Mouse (Mus musculus): Measurements from ENCODE around the gene Tmem185a. TPM values are rescaled to one million over a fixed set of nuclear protein-coding genes. Genes with fewer than 3 reads are reported as not detected.

Tmem185a gene
- 10 to 100 TPM; 24.2 to 25.8 TPM for total RNA-seq (2023)

GRCm38 (mm10) chrX:70476792-70477776 is at the start of gene Tmem185a:
Gene Tmem185a, minus strand, starts transcription at chrX:70477180.

Other genes with a start within 250 kb of the Tmem185a start
- 10 to 100 TPM; 28.4 to 28.8 TPM for gene Ids, start 112.1 kb downstream of the Tmem185a start, total RNA-seq (2023)
- 10 to 100 TPM; 11.9 to 12.0 TPM for gene 1110012L19Rik, start 91.3 kb downstream of the Tmem185a start, total RNA-seq (2023)